Mouse (Mus musculus) olfactory bulb, adult 2 months (tissue): ENCODE measurements around the gene Mllt6. TPM values are rescaled to one million over a fixed set of nuclear protein-coding genes. Genes with fewer than 3 reads are reported as not detected.
"Not testable (repeated sequence)": the region's sequence is repeated elsewhere in the genome, so short reads cannot be mapped to it uniquely, and the experiment has no call there.

Experiments used
- H3K27ac ChIP-seq: fragments of 200-500 bp; 2 replicates; pipeline ENCODE4 v1.5.1; 2012; ENCODE audit warnings: low read depth, low read length; ENCODE audit not compliant: insufficient read depth
- H3K4me1 ChIP-seq: fragments of 200-500 bp; 2 replicates; pipeline ENCODE4 v1.6.1; 2012; ENCODE audit warnings: low read length; ENCODE audit not compliant: control insufficient read depth, insufficient read depth
- H3K4me3 ChIP-seq: fragments of 200-500 bp; 2 replicates; pipeline ENCODE4 v1.5.1; 2012; ENCODE audit warnings: mild to moderate bottlenecking, low read depth, low read length, moderate library complexity; ENCODE audit not compliant: insufficient read depth
- CTCF ChIP-seq: fragments of 200-500 bp; IDR thresholded peaks from 2 replicates; pipeline ENCODE4 v1.5.1; 2012; ENCODE audit warnings: low read depth, mild to moderate bottlenecking, low read length, moderate library complexity; ENCODE audit not compliant: insufficient read depth
- POLR2A ChIP-seq: fragments of 200-500 bp; IDR thresholded peaks from 2 replicates; pipeline ENCODE4 v1.6.1; 2012; ENCODE audit warnings: mild to moderate bottlenecking, low read depth, low read length, moderate library complexity; ENCODE audit not compliant: insufficient read depth
- WGBS: fragments of 180-500 bp; shearing (Covaris S2); methylation state at CpG from one replicate; pipeline ENCODE4 v1.1.7; 2018; 5-methylcytosine and 5-hydroxymethylcytosine counted together
- polyA plus RNA-seq: library from polyadenylated mRNA; stranded (reverse); fragments of >200 nt; gene quantifications from 2 replicates; pipeline ENCODE4 v1.2.4, GENCODE M21; 2012; ENCODE audit warnings: low replicate concordance; ENCODE audit not compliant: missing spikeins, insufficient read depth, insufficient read length

Gene Mllt6
- polyA plus RNA-seq, 1 experiment: 69.4 TPM

DNA sequence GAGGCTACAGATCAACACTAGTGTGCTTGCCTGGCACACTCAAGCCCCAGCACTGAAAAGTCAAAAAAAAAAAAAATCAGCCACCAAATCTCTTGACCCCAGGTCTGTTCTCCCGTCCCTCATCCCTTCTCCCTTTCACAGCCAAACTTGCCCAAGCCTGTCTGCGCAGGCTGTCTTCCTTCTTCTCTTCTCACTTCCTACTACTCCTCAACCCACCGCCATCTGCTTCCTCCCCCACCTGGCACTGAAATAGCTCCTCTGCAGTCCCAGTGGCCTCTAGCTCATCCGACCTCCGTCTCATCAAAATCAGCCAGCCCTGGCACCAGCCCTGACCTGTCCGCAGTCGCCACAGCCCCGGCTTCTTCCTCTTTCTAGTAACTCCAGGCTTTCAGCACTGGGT lies 21.5 kb upstream of the Mllt6 start:
- peaks cover 6% of the 10 kb centered on the region for H3K4me1 ChIP-seq
- WGBS: 48% methylated on average over 8 of the region's 8 CpGs
- H3K27ac ChIP-seq: no peak overlapping the region
- no peak for TF ChIP-seq POLR2A
- no peak for TF ChIP-seq CTCF
- H3K4me3 ChIP-seq: no peak overlapping the region

DNA sequence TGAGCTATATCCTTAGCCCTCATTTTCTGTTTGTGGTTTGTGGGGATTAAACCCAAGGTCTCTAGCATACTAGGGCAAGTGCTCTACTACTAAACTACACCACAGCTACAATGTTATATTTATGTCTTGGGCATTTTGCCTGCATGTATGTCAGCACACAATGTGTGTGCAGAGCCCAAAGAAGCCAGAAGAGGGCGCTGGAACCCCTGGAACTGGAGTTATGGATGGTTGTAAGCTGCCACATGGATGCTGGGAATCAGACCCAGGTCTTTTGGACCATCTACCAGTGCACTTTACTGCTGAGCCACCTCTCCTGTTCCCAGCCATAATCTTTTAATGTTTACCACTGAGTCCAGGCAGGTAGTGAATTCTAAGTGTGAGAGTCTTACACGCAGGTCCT lies 20.5 kb upstream of the Mllt6 start:
- WGBS: 58% methylated on average over 2 of the region's 2 CpGs
- H3K27ac ChIP-seq: no peak overlapping the region

DNA sequence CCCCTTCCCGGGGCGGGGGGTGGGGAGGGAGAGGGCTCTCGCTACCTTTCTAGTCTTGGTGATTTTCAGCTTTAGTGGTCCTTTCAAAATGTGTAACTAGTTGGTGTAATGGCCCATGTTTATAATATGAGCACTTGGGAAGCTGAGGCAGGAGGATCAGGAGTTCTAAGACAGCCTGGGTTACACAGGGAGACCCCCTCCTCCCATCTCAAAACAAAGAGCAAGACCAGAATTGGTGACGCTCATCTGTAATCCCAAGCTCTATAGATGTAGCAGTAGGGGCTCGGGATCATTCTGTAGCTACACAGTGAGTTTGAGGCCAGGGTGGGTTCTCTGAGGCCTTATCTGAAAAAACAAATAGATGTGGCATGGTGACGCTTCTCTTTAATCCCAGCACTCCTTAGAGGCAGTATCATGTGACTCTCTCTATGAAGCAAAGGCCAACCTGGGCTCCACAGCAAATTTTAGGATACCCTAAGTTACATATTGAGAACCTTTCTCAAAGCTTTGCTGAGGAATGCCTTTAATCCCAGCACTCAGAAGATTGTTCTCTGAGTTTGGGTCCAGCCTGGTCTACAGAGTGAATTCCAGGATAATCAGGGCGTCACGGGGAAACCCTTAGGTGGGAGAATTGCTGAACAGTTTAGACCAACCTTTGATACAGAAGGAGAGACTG lies 19.7 kb upstream of the Mllt6 start:
- Histone ChIP-seq H3K4me1 (peaks cover 6% of the 10 kb centered on the region), H3K27ac (no peak overlapping the region), H3K4me3 (no peak overlapping the region)
- WGBS: 86% methylated on average over 8 of the region's 8 CpGs
- TF ChIP-seq POLR2A (no peak), CTCF (no peak)

More for the DNA sequence above, 20.5 kb upstream of the Mllt6 start:
- TF ChIP-seq POLR2A (no peak), CTCF (no peak)
- Histone ChIP-seq H3K4me1 (peaks cover 6% of the 10 kb centered on the region), H3K4me3 (no peak overlapping the region)

DNA sequence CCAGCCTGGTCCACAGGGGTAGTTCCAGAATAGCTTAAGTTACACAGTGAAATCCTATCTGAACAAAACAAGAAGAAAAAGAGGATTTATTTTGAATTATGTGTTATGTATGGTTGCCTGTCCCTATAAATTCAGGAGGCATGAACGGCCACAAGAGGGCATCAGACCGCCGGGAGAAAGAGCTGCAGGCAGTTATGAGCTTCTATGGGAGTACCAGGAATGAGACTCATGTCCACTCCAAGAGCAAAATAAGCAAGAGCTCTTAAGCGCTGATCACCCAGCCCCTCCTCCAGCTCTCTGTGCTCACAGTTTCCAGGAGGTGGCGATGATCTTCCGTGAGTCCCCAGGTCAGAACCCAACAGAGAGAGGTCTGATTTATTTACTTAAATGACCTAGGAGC lies 18.4 kb upstream of the Mllt6 start:
- H3K4me3 ChIP-seq: no peak overlapping the region
- TF ChIP-seq CTCF: peak; percentile 56; the same call in 1 of the 2 replicates
- TF ChIP-seq POLR2A: no peak
- H3K4me1 ChIP-seq: peaks cover 6% of the 10 kb centered on the region
- 3% methylated on average over 6 of the region's 6 CpGs for WGBS
- no peak overlapping the region for H3K27ac ChIP-seq

DNA sequence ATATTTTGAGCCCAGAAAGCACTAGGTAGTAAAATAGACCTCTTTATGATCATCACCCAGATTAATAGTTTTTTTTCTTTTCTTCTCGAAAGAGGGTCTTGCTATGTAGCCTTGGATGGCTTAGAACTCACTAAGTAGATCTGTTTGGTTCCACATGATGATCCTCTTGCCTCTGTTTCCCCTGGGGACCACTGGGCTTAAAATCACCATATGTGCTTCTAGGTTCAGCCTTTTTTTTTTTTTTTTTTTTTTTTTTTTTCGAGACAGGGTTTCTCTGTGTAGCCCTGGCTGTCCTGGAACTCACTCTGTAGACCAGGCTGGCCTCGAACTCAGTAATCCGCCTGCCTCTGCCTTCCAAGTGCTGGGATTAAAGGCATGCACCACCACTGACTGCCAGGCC lies 14.7 kb upstream of the Mllt6 start:
- H3K4me3 ChIP-seq, H3K27ac ChIP-seq, H3K4me1 ChIP-seq: not testable (repeated sequence)
- WGBS: 80% methylated on average over 4 of the region's 4 CpGs

DNA sequence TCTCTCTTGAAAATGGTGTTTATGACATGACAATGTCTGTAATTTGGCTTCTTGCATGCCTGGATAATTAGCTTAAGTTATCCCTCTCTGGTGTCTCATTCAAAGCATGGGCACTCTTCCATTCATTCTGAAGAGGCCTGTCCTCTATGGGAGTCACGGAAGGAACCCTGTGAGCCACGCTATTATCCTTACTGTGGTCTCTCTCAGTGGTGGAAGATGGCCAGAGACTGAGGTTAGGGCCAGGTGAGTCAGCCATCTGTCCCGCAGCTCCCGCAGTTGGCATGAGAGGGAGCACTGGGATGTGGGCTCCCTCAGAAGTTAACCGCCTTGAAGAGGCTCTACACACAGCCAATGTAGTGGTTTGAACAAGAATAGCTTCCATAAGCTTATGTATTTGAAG lies 12.9 kb upstream of the Mllt6 start:
- no peak for TF ChIP-seq CTCF
- no peak for TF ChIP-seq POLR2A
- WGBS: 31% methylated on average over 5 of the region's 5 CpGs
- Histone ChIP-seq H3K4me1 (peaks cover 3% of the 10 kb centered on the region; the same call in 1 of the 2 replicates), H3K27ac (no peak overlapping the region), H3K4me3 (no peak overlapping the region)

DNA sequence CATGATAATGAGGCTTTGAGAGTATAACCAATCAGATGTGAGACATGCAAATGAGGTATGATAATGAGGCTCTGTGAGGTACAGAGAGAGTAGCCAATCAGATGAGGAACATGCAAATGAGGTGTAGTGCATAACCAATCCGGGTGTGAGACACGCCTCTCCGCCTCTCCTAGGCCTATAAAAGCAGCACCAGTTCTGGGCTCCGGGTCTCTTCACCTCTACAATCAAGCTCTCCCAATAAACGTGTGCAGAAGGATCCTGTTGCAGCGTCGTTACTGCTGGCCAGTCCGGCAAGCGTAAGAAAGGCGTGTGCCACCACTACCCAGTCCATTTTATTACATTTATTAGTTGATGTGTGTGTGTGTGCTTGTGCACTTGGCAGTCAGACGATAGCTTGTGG lies 9.8 kb upstream of the Mllt6 start:
- not testable (repeated sequence) for H3K4me3 ChIP-seq, H3K4me1 ChIP-seq, H3K27ac ChIP-seq
- WGBS: 91% methylated on average over 11 of the region's 11 CpGs

DNA sequence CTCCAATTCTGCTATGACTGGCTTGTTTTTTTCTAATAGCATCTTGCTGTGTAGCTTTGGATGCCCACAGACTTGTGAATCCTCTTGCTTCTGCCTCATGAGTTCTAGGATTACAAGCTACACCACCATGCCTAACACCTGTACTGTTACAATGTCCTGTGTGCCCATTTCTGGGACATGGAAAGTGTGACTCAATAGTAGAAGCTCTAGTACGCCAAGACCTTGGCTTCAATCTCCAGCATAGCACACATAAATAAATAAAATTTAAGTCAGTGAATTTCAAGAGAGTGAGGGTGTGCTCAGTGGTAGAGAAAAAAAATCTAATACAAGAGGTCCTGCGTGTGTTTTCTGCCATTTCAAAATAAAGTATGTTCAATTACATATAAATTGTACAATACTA lies 9.0 kb upstream of the Mllt6 start:
- H3K27ac ChIP-seq: no peak overlapping the region
- WGBS: 95% methylated on average over 2 of the region's 2 CpGs
- H3K4me3 ChIP-seq: no peak overlapping the region
- H3K4me1 ChIP-seq: peaks cover 7% of the 10 kb centered on the region
- no peak for TF ChIP-seq POLR2A
- TF ChIP-seq CTCF: no peak

DNA sequence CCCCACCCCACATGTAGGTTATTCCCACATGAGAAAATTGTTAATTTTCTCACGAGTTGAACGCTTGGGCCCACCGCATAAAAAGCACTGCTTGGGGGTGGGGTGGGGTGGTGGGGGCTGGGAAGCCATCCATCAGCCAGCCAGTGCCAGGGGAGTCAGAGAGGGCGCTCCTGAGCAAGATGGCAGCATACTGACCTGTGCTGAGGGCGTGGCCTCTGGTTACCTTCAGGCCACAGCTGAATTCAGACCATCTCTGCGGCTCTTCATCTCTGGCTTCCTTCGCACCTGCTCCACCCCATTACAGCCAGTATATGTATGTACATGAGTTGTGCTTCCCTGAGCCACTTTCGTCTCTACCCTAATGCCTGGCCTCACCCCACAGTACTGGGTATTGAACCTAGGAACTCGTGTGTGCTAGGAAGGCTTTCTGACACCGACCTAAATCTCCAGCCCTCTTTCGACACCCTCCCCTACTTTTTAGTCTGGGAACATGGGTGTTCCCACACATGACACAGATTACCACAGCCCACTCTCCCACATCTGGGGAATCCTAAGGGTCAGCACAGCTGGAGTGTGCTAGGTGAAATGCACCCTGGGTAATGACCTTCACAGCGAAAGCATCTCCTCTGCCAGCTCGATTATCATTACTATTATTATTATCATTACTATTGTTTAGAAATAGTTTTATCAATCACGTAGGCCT lies 6.8 kb upstream of the Mllt6 start:
- Histone ChIP-seq H3K27ac (no peak overlapping the region), H3K4me3 (no peak overlapping the region), H3K4me1 (peaks cover 8% of the 10 kb centered on the region)
- 77% methylated on average over 14 of the region's 14 CpGs for WGBS
- TF ChIP-seq CTCF (no peak), POLR2A (no peak)
